Mouse (Mus musculus) liver, adult 2 months (tissue): ENCODE results near the gene Phex.

Experiments used
- CTCF ChIP-seq: fragments of 200-500 bp; IDR thresholded peaks from 2 replicates; pipeline ENCODE4 v1.5.1; 2011; ENCODE audit warnings: low read depth, low read length, control low read depth
- POLR2A ChIP-seq: fragments of 200-500 bp; IDR thresholded peaks from 2 replicates; pipeline ENCODE4 v1.6.1; 2011; ENCODE audit warnings: low read length, control low read depth; ENCODE audit not compliant: insufficient read depth; ENCODE audit errors: extremely low read depth

GRCm38 (mm10) chrX:157378822-157379221 is 36.3 kb downstream of the Phex start:
- TF ChIP-seq CTCF = no peak
- TF ChIP-seq POLR2A = no peak
